Mouse (Mus musculus): ENCODE measurements around the gene Hoxc13.

Hoxc13 gene

DNA sequence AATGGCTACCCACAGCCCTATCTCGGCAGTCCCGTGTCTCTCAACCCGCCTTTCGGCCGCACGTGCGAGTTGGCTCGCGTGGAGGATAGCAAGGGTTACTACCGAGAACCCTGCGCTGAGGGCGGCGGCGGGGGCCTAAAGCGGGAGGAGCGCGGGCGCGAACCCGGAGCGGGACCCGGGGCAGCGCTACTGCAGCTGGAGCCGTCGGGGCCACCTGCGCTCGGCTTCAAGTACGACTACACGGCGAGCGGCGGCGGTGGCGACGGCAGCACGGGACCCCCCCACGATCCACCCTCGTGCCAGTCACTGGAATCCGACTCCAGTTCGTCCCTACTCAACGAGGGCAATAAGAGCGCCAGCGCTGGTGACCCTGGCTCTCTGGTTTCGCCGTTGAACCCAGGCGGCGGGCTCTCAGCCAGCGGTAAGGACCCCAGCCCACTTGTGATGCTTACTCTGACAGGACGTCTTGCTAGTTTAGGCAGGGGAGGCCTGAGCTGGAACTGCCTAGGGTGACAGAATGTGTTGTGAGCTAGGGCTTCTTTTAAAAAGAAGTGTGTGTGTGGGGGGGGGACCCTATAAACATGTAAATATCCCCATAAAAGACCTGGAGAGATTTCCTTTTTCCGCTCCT is 16.2 kb downstream of the Hoxc13 start:
- DNase-seq = no peak

DNA sequence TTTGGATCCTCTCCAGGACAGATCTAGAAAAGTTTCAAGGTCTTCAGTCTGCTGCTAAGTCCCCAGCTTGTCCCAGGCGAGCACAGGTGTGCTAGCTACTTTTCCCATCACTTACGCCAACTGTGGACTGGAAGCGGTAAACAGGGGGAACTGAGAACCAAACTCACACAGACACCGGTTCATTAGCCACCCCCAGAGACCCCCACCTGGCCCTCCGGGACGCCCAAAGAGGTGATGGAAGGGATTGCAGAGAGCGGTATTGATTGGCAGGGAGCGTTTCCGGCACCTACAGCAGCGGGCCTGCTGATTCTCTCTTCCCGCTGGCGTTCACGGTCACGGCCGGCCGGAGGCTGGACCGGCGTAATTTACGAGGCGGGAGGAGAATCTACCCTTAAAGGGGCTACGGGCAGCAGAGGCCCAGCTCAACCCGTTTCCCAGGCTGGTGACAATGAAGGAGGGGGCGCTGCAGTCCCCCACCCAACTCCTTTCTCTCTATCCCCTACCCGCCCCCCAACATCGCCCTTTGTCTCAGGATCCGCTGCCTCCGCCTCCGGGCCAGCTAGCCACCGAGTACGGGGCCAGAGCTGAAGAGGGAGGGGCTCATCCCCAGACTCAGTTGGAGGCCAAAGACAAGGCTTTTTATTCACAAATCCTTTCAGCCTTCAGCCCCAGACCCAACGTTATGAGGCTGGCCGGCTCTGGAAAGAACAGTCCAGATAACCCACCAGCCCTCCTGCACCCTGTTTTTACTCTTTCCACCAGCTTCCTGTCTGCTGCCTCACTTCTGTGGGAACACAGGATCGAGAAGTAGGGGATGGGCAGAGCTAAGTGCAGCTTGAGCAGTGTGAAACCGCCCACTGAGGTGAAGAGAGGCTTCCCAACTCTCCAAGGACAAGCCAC is 18.6 kb downstream of the Hoxc13 start:
- DNase-seq = no peak

DNA sequence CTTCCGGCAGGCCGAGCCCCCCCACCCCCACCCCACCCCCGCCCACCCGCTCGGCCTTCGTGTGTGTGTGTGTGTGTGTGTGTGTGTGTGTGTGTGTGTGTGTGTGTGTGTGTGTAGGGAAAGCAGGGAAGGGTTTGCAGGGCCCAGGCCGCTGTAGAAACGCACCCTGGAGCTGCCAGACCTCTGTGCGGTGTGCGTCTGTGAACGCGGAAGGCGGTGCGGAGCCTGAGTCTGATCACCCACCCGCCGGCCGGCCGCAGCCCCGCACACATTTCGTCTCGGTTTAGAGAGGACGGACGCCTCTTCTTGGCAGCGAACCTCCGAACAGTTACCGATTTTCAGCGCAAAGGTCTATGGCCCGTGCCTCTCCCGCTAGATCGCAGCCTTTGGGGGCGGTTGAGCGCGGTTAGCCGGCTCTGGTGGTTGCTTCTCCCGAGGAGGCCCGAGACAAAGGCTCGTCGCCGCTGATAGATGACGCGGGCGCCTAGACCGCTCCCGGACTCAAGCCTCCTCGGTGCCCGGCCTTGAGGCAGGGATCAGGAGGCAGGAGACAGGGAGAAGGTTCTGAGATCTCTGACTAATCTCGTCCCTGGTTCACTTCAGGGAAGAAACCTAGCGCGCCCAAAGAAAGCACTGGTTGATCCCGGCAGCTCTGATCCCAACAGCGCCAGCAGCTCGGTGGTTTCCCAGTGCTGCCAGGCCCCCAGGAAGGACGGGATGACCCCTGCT is 22.0 kb downstream of the Hoxc13 start:
- DNase-seq = no peak

DNA sequence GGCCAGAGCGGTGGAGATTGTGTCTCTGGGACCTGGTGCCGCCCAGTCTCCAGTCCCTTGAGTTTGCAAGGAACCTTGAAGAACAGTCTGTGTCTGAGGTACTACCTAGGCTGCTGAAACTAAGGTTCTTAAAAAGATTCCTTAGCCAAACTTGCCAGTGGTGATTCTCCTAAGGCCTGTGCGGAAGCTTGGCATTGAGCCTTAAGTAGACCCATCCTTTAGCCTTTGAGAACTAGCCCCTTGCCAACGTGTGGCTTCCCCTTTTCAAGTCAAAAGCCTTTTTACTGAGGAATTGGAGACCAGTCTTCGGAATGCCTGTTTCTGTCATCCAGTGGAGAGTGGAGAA is 22.5 kb downstream of the Hoxc13 start:
- no peak for DNase-seq

- no peak for DNase-seq
These were observed 24.5 kb downstream of the Hoxc13 start for GRCm38 (mm10) chr15:102945185-102946077.

- DNase-seq = no peak
These were observed 26.4 kb downstream of the Hoxc13 start for GRCm38 (mm10) chr15:102947276-102947675.

GRCm38 (mm10) chr15:102948842-102949241 is 27.9 kb downstream of the Hoxc13 start:
- no peak for DNase-seq

- no peak for DNase-seq
These were observed 28.8 kb downstream of the Hoxc13 start for GRCm38 (mm10) chr15:102949696-102950095.

DNA sequence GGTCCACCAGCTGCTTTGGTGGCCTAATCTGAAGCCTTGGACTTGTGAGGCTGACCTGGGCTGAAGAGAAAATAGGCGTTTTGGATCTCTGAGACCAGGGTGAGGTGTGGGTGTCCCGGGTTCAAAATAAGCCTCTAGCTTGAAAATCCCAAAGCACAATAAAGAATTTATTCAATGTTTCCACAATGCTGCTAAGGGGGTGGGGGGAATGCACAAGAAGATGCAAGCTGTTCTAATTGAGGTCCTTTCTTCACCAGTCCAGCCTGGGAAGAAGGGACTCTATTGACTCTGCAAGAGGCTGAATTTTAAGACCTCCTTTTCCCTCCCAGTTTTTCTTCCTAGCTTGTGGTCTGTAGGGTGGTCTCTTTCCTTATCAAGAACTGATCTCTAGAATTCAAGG is 30.0 kb downstream of the Hoxc13 start:
- DNase-seq = no peak

DNA sequence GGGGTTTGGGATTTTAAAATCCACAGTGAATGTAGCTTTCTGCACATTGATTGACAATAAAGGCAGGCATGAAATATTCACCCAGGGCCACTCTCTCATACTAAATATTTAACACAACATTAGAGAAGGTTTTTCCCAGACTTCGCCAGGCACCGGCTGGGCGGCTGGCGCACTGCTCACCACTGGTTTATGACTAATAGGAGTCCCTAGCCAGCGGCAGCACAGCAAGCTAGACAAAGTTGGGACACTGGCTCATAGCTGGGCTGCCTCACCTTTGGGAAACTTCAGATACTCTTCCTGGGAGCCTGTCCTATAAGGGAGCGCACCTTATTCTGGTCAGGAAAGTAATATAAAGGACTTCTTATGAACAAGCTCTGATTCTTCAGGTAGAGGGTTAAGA is 32.7 kb downstream of the Hoxc13 start:
- DNase-seq = no peak

DNA sequence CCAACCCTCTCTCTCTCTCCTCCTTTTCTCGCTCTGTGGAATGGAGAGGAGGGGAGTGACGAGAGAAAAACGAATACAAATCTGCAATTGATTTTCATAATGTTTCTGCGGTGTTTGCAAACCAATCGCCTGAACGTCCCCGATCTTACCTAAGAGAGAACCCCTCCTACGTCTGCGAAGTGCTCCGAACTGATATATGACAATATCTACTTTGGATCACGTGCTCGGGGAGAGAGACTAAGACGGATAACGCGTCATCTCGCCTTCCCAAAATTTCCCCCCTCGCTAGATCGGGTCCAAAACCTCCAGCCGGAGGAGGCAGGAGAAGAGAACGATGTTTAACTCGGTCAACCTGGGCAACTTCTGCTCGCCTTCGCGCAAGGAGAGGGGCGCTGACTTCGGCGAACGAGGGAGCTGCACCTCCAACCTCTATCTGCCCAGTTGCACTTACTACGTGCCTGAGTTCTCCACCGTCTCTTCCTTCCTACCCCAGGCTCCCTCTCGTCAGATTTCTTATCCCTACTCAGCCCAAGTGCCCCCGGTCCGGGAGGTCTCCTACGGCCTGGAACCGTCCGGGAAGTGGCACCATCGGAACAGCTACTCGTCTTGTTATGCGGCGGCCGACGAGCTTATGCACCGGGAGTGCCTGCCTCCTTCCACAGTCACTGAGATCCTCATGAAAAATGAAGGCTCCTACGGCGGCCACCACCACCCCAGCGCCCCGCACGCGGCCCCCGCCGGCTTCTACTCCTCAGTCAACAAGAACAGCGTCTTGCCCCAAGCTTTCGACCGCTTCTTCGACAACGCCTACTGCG is 33.5 kb downstream of the Hoxc13 start, which contains the start of gene Hoxc11:
Hoxc11 (plus strand) TSS at position 236 of the 815 bp plus-strand sequence.
- DNase-seq = no peak

DNA sequence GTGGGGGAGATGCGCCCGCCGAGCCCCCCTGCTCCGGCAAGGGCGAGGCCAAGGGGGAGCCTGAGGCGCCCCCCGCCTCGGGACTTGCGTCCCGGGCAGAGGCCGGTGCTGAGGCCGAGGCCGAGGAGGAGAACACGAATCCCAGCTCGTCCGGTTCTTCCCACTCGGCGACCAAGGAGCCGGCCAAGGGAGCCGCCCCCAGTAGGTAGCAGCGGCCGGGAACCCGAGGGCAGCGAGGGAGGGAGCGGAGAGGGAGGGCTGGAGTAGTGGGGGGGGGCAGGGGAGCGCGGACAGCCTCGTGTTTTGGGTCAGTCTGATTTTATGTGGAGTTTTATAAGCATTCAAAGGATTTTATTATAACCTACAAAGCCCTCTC is 34.1 kb downstream of the Hoxc13 start:
- no peak for DNase-seq

GRCm38 (mm10) chr15:102955833-102956640 is 35.1 kb downstream of the Hoxc13 start:
- DNase-seq = no peak

DNA sequence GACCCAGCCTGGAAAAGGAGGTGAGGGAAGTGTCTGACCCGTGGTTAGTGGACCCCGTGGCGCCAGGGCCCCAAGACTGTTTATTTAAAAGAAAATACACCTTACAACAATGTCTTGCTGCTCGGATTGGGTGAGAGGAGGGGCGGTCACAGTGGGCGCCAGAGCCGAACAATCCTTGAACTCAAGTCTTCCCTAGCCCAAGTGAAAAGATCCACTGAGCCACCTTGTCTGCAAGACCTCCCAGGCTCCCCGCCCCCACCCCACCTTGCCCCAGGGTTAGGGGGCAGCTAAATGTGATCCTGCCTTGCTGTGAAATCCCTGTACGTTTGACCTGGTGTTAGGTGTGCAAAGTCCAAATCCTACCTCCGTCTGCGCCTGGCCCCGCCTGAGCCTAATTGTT is 36.0 kb downstream of the Hoxc13 start:
- DNase-seq = no peak

DNA sequence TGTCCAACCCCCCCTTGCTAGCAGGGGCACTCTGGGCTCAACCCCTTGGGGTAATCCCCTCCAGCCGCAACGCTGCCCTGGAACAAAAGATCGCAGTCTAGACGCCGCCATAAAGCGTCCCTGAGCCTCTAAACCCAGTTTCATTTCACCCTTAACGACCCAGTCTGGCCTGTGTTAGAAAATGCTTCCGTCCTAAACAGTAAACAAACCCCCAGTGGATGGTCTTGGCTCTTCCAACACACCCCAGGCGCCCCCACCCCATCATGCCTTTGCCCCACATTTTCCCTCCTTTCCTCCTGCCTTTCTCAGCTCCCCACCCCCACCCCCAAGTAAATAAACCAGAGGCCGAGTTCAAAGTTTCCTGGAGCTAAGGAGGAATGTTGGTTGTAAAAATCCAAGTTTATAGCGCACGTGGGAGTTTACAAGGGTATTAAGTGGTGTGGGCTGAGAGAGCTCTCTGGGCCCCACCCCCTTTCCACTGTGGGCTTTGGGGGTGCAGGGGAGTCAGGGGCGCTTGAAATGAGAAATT is 38.8 kb downstream of the Hoxc13 start:
- DNase-seq = no peak

DNA sequence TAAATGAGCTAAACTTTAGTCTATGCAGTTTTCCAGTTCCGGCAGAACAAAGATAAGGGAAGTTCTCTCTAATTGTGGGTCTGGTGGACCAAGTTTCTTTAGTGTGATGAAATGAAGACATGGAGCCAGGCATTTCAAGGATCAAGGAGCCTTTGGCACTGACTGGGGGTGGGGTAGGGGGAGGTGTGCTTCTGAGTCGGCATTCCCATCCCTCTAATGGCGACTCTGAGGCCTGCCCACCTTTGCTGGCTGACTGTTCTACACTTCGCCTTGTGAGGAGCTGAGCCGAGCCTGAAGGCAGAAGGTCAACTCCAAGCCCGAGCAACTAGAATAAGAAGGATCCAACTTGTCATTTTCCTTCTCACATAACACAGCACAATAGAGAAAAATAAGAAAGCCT is 40.8 kb downstream of the Hoxc13 start:
- no peak for DNase-seq

DNA sequence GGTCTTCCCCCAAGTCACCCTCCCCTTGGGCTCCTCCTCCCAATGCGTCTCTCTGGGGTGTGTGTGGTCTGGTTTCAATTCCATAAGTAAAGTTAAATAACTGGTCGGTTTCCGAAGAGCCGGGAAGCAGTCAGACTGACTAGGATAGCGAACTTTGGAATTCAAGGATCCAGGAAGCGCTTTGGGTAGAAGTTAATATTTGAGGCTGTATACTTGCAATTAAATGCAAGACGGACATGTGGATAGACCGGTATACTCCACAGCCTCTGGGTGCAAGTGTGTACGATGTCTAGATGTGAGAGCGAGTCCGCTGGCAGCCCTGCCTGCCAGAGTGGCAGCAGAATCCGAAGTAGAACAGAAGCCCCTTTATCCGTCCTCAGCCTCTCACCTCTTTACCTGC is 41.6 kb downstream of the Hoxc13 start:
- no peak for DNase-seq

DNA sequence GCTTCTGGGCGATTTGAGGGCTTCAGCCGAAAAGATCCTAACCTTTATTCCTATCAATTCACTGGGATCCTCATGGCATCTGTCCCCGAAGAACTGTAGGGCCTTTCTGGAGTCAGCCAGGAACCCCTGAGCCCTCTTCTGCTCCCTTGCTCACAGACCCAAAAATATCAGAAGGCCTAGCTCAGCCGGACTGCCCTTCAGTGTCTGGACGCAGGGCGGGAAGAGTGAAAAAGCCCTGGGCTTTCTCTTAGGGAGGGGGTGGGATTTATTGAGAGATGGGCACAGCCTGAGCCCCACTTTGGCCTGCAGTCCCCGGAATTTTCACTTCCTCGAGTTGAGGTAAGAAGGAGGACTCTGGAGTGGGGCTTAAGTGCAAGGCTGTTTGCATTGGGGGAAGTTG is 42.4 kb downstream of the Hoxc13 start:
- DNase-seq = no peak

GRCm38 (mm10) chr15:102963671-102964640 is 43.1 kb downstream of the Hoxc13 start:
- no peak for DNase-seq

Data from cerebellum, adult 11 months (tissue).